Mouse (Mus musculus) heart, postnatal 0 days (tissue): ENCODE results near the gene Tmem204.

Source experiments
- CTCF ChIP-seq: IDR thresholded peaks from 2 replicates; pipeline ENCODE4 v1.5.1; 2016; ENCODE audit warnings: antibody characterized with exemption, control low read depth, low read depth
- EP300 ChIP-seq: IDR thresholded peaks from 2 replicates; pipeline ENCODE4 v1.6.1; 2016; ENCODE audit warnings: antibody characterized with exemption, low read depth

- no peak for TF ChIP-seq CTCF
- TF ChIP-seq EP300, result no peak
These were observed 3.3 kb upstream of the Tmem204 start for GRCm38 (mm10) chr17:25086724-25087123.
